Mouse (Mus musculus) kidney, adult 9 months (tissue): ENCODE data around the gene Homer3.

Experiments
- DNase-seq: peaks from one replicate; pipeline ENCODE4 v3.0.0; 2022

The Homer3 gene

GRCm38 (mm10) chr8:70282603-70283135 is at the start of gene Homer3:
TSS of gene Homer3 (plus strand) at chr8:70282827.
- DNase-seq, result peak; percentile 92

GRCm38 (mm10) chr8:70233606-70234005 is 49.0 kb upstream of the Homer3 start:
- no peak for DNase-seq

- peak; percentile 96 for DNase-seq
These were observed 48.4 kb upstream of the Homer3 start, which contains the start of the genes Sugp2 and Armc6 for GRCm38 (mm10) chr8:70234080-70234780. TSS of gene Sugp2 (plus strand) at chr8:70234226. TSS of gene Armc6 (minus strand) at chr8:70234466.

- DNase-seq, result no peak
These were observed 47.9 kb upstream of the Homer3 start for GRCm38 (mm10) chr8:70234781-70235128.

DNA sequence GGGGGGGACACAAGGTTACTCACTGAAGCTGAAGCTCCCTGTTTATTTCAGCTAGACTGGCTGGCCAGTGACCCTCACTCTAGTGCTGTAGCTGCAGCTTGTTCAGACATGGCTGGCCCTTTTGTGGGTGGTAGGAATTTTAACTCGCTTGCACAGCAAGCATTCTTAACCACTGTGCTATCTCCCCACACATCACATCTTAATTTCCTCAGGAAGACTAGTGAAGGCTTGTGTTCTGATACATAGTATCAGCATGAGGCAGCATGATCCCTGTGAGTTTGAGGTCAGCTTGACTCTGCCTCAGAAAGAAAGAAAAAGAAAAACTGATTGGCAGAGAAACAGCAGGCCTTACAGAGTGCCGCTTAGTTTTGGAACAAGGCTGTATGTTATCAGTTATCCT is 44.8 kb upstream of the Homer3 start:
- no peak for DNase-seq

DNA sequence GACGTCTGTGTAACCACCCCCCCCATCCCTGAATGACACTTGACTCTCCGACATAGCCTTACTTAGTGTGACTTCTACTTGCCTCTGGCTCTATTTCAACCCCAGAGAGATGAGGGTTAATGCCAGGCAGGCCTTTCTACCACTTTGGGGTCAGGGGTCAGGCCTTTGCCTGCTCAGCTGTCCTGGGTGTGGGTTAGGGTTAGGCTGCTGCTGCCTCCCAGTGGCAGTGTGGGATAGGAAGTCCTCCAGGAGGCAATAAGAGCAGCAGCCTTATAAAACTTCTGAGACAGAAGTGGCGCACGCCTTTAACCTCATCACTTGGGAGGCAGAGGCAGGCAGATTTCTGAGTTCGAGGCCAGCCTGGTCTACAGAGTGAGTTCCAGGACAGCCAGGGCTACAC is 42.0 kb upstream of the Homer3 start:
- peak; percentile 33 for DNase-seq

DNA sequence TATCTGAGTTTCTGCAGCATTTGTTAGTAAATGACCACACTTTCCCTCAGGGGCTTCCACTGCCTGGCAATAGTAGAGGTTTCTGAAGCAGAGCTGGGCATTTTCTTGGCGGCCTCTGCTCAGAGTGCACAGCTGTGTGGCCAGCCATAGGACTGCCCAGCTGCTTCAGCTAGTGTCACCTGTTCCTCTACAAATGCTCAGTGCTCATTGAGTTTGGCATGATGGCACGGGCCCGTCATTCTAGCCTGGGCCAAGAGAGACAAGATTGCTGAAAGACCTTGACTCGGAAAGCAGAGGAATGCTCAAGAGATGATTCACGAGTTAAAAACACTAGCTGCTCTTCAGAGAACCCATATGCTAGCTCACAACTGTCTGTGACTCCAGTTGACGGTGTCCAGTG is 36.0 kb upstream of the Homer3 start:
- no peak for DNase-seq

GRCm38 (mm10) chr8:70247841-70248240 is 34.8 kb upstream of the Homer3 start:
- DNase-seq, result no peak

DNA sequence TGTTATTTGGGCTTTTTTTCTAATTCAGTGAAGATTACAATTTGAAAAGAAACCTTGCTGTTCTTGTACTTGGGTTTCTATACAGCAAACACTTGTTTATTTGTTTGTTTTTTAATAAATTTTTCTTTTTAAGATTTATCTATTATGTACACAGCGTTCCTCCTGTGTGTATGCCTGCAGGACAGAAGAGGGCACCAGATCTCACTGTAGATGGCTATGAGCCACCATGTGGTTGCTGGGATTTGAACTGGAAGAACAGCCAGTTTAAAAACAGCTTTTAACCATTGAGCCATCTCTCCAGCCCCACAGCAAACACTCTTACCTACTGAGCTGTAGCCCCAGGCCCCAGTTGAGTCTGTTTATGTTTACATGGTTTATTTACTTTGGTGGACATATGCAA is 28.0 kb upstream of the Homer3 start:
- DNase-seq, result no peak

GRCm38 (mm10) chr8:70257456-70257855 is 25.2 kb upstream of the Homer3 start:
- DNase-seq, result no peak

DNA sequence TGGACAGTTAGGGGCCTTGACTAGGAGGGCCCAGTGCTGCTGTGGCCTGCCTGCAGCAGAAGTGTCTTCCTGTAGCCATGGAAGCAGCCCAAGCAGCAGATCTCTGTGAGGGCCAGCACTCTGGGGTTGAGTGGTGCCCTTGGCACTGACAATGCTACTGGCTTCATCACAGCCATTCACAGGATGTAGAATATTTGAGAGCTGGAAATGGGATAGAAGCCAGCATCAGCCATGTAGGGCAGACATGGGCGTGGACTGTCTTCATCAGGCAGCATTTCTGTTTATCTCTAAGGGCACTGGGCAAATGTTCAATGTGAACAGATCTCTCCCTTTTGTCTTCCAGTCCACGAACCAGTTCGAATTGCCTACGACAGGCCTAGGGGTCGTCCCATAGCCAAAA is 24.0 kb upstream of the Homer3 start:
- no peak for DNase-seq

DNA sequence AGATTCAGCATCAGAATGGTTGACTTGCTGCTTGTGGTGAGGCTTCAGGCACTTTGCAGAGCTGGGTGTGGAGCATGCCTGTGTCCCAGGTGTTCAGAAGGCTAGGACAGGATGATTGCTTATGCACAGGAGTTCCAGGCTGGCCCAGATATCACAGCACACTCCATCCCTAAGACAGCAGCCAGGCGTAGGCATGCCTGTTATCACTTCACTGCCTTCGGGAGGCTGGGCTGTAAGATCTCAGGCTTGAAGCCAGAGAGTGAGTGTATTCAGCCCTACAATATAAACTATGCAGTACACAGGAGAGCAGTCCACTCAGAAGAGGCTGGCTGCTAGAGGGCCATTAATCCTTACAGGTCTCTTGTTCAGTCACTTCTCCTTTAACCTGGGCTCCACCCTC is 23.6 kb upstream of the Homer3 start:
- no peak for DNase-seq

GRCm38 (mm10) chr8:70267674-70268073 is 15.0 kb upstream of the Homer3 start:
- DNase-seq, result no peak

GRCm38 (mm10) chr8:70268311-70268710 is 14.3 kb upstream of the Homer3 start:
- no peak for DNase-seq

DNA sequence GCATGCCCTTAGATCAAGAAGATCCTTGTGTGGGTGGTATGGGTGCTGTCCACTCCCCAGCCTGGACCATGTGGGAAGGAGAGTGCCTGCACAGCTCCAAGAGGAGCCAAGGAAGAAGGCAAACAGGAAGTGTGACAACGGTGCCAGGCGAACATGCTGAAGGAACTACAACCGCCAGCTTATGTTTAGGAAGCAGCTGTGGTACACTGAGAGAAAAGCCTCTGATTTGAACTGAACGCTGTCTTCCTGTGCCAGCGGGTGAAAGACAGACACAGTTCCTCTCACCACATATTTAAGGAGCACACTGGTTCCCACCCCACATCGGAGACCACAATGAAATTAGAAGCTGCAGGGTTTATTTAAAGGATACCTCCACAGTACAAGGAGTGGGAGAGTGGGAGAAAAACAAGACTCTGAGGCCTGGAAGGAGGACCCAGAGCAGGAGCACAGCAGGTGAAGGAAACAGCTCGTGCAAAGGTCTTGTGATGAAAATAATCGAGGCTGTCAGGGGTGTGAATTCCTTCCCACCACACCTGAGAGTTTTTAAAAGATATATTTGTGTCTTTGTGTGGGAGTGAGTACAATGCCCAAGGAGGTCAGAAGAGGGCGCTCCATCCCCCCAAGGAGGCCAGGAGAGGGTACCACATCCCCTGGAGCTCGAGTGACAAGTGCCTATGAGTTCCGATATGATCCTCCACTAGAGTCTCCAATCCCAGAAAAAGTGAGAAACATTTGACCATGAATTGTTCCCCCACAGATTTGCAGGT is 13.6 kb upstream of the Homer3 start:
- peak; percentile 26 for DNase-seq

DNA sequence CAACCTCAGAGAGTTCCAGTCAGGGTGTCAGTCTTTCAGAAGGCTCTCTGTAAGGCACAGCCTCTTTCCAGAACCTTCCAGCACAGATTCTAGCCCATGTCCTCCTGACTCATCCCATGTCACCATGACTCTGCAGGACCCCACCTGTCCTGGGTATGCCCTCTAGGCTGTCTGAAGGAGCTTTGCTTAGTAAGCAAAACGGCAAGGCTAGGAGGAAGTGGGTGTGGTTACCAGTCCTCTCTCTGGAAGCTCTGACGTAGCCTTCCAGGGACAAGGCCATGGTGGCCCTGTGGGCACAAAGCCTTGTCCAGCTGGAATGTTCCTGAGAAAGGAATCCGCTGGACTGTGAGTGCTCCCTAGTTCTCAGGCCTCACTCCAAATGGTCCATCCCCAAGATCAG is 9.7 kb upstream of the Homer3 start:
- DNase-seq, result peak; percentile 50

DNA sequence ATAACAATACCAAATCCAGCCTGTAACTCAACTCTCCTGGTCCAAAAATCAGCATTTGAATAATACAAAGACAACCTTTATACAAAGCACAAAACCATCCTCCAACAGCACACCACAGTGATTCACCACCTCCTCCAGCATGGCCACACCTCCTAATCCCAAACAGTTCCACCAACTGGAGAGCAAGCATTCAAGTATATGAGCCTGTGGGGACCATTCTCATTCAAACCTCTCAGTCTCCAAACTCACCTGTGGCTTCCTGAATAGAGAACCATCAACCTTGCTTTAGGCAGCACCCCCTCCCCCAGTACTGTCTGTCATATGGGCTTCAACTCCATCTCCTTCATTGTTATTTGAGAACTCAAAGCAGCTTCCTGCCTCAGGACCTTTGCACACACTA is 8.3 kb upstream of the Homer3 start:
- DNase-seq, result no peak

- DNase-seq, result peak; percentile 39
These were observed 6.2 kb upstream of the Homer3 start for GRCm38 (mm10) chr8:70276476-70276875.

GRCm38 (mm10) chr8:70278175-70278574 is 4.5 kb upstream of the Homer3 start:
- no peak for DNase-seq

- no peak for DNase-seq
These were observed 3.4 kb upstream of the Homer3 start for GRCm38 (mm10) chr8:70279266-70279665.

GRCm38 (mm10) chr8:70281001-70281400 is 1.6 kb upstream of the Homer3 start:
- DNase-seq, result no peak

- no peak for DNase-seq
These were observed 780 bp downstream of the Homer3 start for GRCm38 (mm10) chr8:70283136-70284077.

DNA sequence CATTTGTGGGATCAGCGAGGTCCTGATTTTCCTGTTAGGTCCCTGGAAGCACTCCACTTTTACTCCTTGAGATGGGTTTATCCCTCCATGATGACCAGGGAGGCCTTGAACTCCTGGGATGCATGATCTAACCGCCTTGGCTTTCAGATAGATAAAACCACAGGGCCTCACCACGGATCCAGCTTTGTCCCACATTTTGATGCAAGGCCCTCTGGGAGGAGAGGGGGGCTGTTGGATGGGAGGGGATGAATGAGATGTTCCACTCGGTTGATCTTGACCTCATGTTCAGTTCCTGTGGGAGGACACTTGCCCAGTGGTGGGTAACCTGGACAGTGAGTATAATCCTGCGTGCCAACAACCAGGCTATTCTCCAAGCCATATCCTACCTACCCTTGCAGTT is 1.8 kb downstream of the Homer3 start:
- no peak for DNase-seq
